ENCODE assay signal across 16 mouse cellular contexts in the genomic region with DNA sequence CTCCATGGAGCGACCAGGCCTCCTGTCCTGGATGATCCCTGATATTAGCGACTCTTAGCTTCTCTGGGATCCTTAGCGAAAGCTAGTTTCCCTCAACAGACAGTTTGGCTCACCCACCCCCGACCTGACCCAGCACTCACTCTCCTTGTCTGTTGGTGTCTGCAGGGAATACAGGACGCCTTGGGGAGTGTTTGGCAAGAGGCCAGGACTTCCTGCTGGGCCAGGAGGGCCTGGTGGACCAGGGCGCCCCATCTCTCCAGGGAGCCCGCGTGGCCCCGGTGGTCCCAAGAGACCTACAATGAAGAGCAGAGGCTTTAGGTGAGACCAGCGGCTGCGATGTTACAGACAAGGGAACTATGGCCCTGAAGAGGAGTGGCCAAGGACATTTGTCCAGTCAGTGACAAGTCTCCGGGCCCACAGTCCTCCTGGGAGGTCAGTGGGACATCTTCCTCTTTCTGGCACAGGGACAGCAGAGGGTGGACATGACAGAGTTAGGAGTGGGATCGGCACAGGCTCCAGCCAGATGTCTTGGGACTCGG.
A peak's percentile ranks its signal among the peaks of the same experiment; 100 is the strongest.
DNase-seq lines count a peak whose midpoint lies in the region; ATAC-seq and TF ChIP-seq lines count a peak whose summit lies in the region.
"Had no signal": no experiment of that assay in that cellular context is flagged by ENCODE, and none has a peak within 500 bp of the region (broad histone marks: within the 10 kb centered on the region; RNA-seq: fewer than 3 reads in every experiment).

No protein-coding gene starts in this region.

- no peak overlapping the region for H3K4me2 ChIP-seq in lung, embryonic 14.5 days
- H3K4me2 ChIP-seq: stomach, embryonic 15.5 days had no signal

- no peaks in the 10 kb centered on the region for H3K27me3 ChIP-seq in heart, adult 2 months (ENCODE audit: control insufficient read depth, insufficient read depth, low read length)
- H3K27me3 ChIP-seq in lung, embryonic 14.5 days (ENCODE audit: insufficient read depth, low read length): no peaks in the 10 kb centered on the region
- H3K27me3 ChIP-seq in ES-Bruce4 (ENCODE audit: control insufficient read depth, insufficient read depth, low read length, poor library complexity, severe bottlenecking): no peaks in the 10 kb centered on the region
- H3K27me3 ChIP-seq: stomach, embryonic 15.5 days had no signal

- no peak for TF ChIP-seq POLR2A in heart, adult 2 months (IDR thresholded peaks at IDR 0.05; ENCODE audit: insufficient read depth, low read depth, low read length)
- TF ChIP-seq POLR2A in lung, adult 2 months (IDR thresholded peaks at IDR 0.05; ENCODE audit: borderline replicate concordance, extremely low read depth, low read depth, low read length): no peak
- no peak for TF ChIP-seq POLR2A in ES-Bruce4 (IDR thresholded peaks at IDR 0.05; ENCODE audit: insufficient read depth, low read length)

- peak; percentile 6 to 13 for DNase-seq in heart, postnatal 36 days
- DNase-seq in heart, adult 2 months: no peak
- peak; percentile 21 for DNase-seq in lung, embryonic 14.5 days
- no peak for DNase-seq in lung, adult 2 months
- peak; percentile 9 for DNase-seq in adrenal gland, adult 8-10 months
- no peak for DNase-seq in left cerebral cortex, postnatal 36 days (ENCODE audit: low spot score in 2 of 2)
- no peak for DNase-seq in left cerebral cortex, adult 8-10 months (ENCODE audit: low spot score in 2 of 2)
- DNase-seq: cerebellum, adult 9-10 months; gastrocnemius, adult 2 months; heart, adult 18-20 months; kidney, adult 9 months had no signal

- no peaks in the 10 kb centered on the region for H3K9me3 ChIP-seq in lung, embryonic 14.5 days (ENCODE audit: low read depth, low read length)
- H3K9me3 ChIP-seq in ES-Bruce4 (replicated peaks; ENCODE audit: control insufficient read depth, insufficient read depth, low read length, poor library complexity, severe bottlenecking): no peaks in the 10 kb centered on the region

- no peaks in the 10 kb centered on the region for H3K36me3 ChIP-seq in heart, adult 2 months (ENCODE audit: control insufficient read depth, insufficient read depth, low read length)
- H3K36me3 ChIP-seq in lung, embryonic 14.5 days (ENCODE audit: insufficient read depth): no peaks in the 10 kb centered on the region
- no peaks in the 10 kb centered on the region for H3K36me3 ChIP-seq in ES-Bruce4 (ENCODE audit: control insufficient read depth, insufficient read depth, low read length, poor library complexity, severe bottlenecking)
- H3K36me3 ChIP-seq: stomach, embryonic 15.5 days had no signal

- H3K9ac ChIP-seq in heart, adult 2 months (ENCODE audit: low read depth, low read length): no peak overlapping the region
- no peak overlapping the region for H3K9ac ChIP-seq in lung, embryonic 14.5 days
- no peak overlapping the region for H3K9ac ChIP-seq in ES-Bruce4 (ENCODE audit: low read depth, poor library complexity, severe bottlenecking)
- H3K9ac ChIP-seq: stomach, embryonic 15.5 days had no signal

- ATAC-seq in lung, embryonic 14.5 days (ENCODE audit: insufficient read depth): no peak

- intact Hi-C loops in heart, postnatal 36 days (cut with DNase I): loop anchor here (2.0 kb wide), 1 partner anchor 495 kb away; no protein-coding TSS in a partner anchor
- intact Hi-C loops in heart, adult 2 months (cut with DNase I): loop anchor here (2.0 kb wide), 1 partner anchor 553 kb away; no protein-coding TSS in a partner anchor
- intact Hi-C loops in left cerebral cortex, postnatal 36 days (cut with DNase I): no loop called here

- no peaks in the 10 kb centered on the region for H3K79me2 ChIP-seq in heart, adult 2 months (replicated peaks; ENCODE audit: control insufficient read depth, insufficient read depth, low read length)

- H3K27ac ChIP-seq in heart, adult 2 months: no peak overlapping the region
- no peak overlapping the region for H3K27ac ChIP-seq in lung, embryonic 14.5 days (ENCODE audit: low read depth)
- no peak overlapping the region for H3K27ac ChIP-seq in ES-Bruce4 (ENCODE audit: insufficient read depth, low read length)
- H3K27ac ChIP-seq: forebrain, embryonic 10.5 days; gastrocnemius, adult 2 months; left cerebral cortex, adult 2 months; stomach, embryonic 15.5 days had no signal

- no peak for TF ChIP-seq EP300 in heart, adult 2 months (IDR thresholded peaks at IDR 0.05; ENCODE audit: insufficient read depth, low read depth, low read length)
- TF ChIP-seq EP300 in ES-Bruce4 (IDR thresholded peaks at IDR 0.05; ENCODE audit: insufficient read depth, low read depth, low read length): no peak

- no peak overlapping the region for H3K4me3 ChIP-seq in heart, adult 2 months
- H3K4me3 ChIP-seq in lung, embryonic 14.5 days (ENCODE audit: low read depth, low read length): no peak overlapping the region
- no peak overlapping the region for H3K4me3 ChIP-seq in lung, adult 2 months (replicated peaks; ENCODE audit: extremely low read depth, low read depth, low read length)
- peak overlapping the region; percentile 17 for H3K4me3 ChIP-seq in ES-Bruce4 (ENCODE audit: low read depth, low read length)
- H3K4me3 ChIP-seq: forebrain, embryonic 10.5 days; gastrocnemius, adult 2 months; left cerebral cortex, adult 2 months; megakaryocyte, embryonic 14.5 days; stomach, embryonic 15.5 days had no signal

- WGBS in heart, adult 2 months: 55% methylated on average over 14 of the region's 14 CpGs
- WGBS in lung, embryonic 14.5 days: 51% methylated on average over 14 of the region's 14 CpGs
- 53% methylated on average over 14 of the region's 14 CpGs for WGBS in lung, adult 2 months

- no peak for TF ChIP-seq CTCF in heart, adult 2 months (IDR thresholded peaks at IDR 0.05)
- TF ChIP-seq CTCF in lung, embryonic 14.5 days (IDR thresholded peaks at IDR 0.05; ENCODE audit: low read depth): no peak
- TF ChIP-seq CTCF in lung, adult 2 months (IDR thresholded peaks at IDR 0.05; ENCODE audit: insufficient read depth, low read length): no peak
- TF ChIP-seq CTCF in ES-Bruce4 (IDR thresholded peaks at IDR 0.05; ENCODE audit: low read depth, low read length): no peak

- H3K4me1 ChIP-seq in heart, adult 2 months (ENCODE audit: control insufficient read depth, insufficient read depth, low read length): no peaks in the 10 kb centered on the region
- H3K4me1 ChIP-seq in lung, embryonic 14.5 days (ENCODE audit: insufficient read depth): no peaks in the 10 kb centered on the region
- H3K4me1 ChIP-seq in lung, adult 2 months (ENCODE audit: control insufficient read depth, insufficient read depth, low read length): no peaks in the 10 kb centered on the region
- peaks cover 3% of the 10 kb centered on the region for H3K4me1 ChIP-seq in ES-Bruce4 (ENCODE audit: control insufficient read depth, insufficient read depth, low read length)
- H3K4me1 ChIP-seq: forebrain, embryonic 10.5 days; stomach, embryonic 15.5 days had no signal

Comparison
In these comparisons a context has a peak if more than half of its experiments do, and no peak if none do; other contexts are left out.
1. DNase-seq: peak in heart, postnatal 36 days (2 of 2), lung, embryonic 14.5 days (single experiment) and adrenal gland, adult 8-10 months (single experiment); none in heart, adult 2 months (0 of 2), lung, adult 2 months (single experiment), left cerebral cortex, postnatal 36 days (0 of 2) and left cerebral cortex, adult 8-10 months (0 of 2).